Mouse (Mus musculus) midbrain, embryonic 12.5 days (tissue): ENCODE results near the gene Fcmr. TPM values are rescaled to one million over a fixed set of nuclear protein-coding genes. Genes with fewer than 3 reads are reported as not detected.

Experiments
- ATAC-seq: fragments of 200-750 bp; cut with Nextera tagmentation; 2 replicates; pipeline ENCODE4 v1.8.0; 2017; ENCODE audit warnings: low read depth, moderate TSS enrichment, moderate library complexity; ENCODE audit not compliant: low FRiP score
- H3K27ac ChIP-seq: fragments of 300-500 bp; sonication (generic); replicated peaks from 2 replicates; pipeline ENCODE4 v1.5.1; 2016; ENCODE audit warnings: mild to moderate bottlenecking
- H3K27me3 ChIP-seq: fragments of 300-500 bp; sonication (generic); 2 replicates; pipeline ENCODE4 v1.6.1; 2016; ENCODE audit warnings: mild to moderate bottlenecking
- H3K36me3 ChIP-seq: fragments of 300-500 bp; sonication (generic); 2 replicates; pipeline ENCODE4 v1.6.1; 2016
- H3K4me1 ChIP-seq: fragments of 300-500 bp; sonication (generic); 2 replicates; pipeline ENCODE4 v1.6.1; 2016
- H3K4me2 ChIP-seq: fragments of 300-500 bp; sonication (generic); replicated peaks from 2 replicates; pipeline ENCODE4 v1.6.1; 2016; ENCODE audit warnings: mild to moderate bottlenecking, moderate library complexity
- H3K4me3 ChIP-seq: fragments of 300-500 bp; sonication (generic); 2 replicates; pipeline ENCODE4 v1.5.1; 2016; ENCODE audit warnings: mild to moderate bottlenecking
- H3K9ac ChIP-seq: fragments of 300-500 bp; sonication (generic); replicated peaks from 2 replicates; pipeline ENCODE4 v1.6.1; 2016; ENCODE audit warnings: mild to moderate bottlenecking, moderate library complexity
- H3K9me3 ChIP-seq: fragments of 300-500 bp; sonication (generic); 2 replicates; pipeline ENCODE4 v1.6.1; 2016; ENCODE audit warnings: mild to moderate bottlenecking
- WGBS: fragments of 180-500 bp; shearing (Covaris S2); methylation state at CpG from one replicate; pipeline ENCODE4 v1.1.7; 2016; 5-methylcytosine and 5-hydroxymethylcytosine counted together
- polyA plus RNA-seq: library from polyadenylated mRNA; unstranded; fragments of >200 nt; fragmentation: Nextera tagmentation; extraction: Ambion mirVana; gene quantifications from 2 replicates; pipeline ENCODE4 v1.2.1, GENCODE M21; 2016

The Fcmr gene
- polyA plus RNA-seq, 1 experiment from 2014 or later = 0.48 TPM

DNA sequence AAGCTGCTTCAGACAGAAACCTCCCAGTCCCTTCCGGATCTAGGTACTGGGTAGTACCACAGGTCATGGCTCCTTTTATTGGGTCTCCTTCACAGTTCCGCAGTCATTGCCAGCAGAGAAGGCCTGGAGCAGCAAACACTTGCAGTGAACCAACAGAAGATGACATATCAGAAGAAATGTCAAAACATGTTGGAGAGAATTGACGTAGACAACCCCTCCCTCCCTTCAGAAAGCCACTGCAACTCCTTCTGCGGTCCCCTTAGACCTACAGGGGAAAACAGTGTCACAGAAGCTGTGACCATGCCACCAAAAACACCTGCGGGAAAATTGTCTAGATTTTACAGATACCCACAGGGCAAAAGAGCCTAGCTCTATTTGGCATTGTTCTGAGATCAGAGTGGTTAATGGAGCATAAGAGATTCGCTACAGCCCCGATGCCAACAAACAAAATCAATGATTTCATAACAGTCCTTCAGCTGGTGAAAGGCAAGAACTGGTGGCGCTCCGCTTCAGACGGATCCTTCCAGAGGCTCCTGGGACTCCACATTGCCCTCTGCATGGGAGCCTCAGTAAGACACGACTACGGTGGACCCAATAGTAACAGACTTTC, 46.0 kb downstream of the Fcmr start, which contains the start of gene Il20:
Gene Il20, minus strand, starts transcription at position 51 of the 610 bp plus-strand sequence.
- Histone ChIP-seq H3K36me3 (no peaks in the 10 kb centered on the region), H3K27ac (no peak within 1 kb of the TSS), H3K4me2 (no peak within 1 kb of the TSS), H3K9me3 (no peaks in the 10 kb centered on the region), H3K4me3 (no peak within 1 kb of the TSS), H3K27me3 (no peaks in the 10 kb centered on the region), H3K9ac (no peak within 1 kb of the TSS), H3K4me1 (no peaks in the 10 kb centered on the region)
- 85% methylated on average over 12 of the region's 12 CpGs for WGBS
- ATAC-seq = no peak

DNA sequence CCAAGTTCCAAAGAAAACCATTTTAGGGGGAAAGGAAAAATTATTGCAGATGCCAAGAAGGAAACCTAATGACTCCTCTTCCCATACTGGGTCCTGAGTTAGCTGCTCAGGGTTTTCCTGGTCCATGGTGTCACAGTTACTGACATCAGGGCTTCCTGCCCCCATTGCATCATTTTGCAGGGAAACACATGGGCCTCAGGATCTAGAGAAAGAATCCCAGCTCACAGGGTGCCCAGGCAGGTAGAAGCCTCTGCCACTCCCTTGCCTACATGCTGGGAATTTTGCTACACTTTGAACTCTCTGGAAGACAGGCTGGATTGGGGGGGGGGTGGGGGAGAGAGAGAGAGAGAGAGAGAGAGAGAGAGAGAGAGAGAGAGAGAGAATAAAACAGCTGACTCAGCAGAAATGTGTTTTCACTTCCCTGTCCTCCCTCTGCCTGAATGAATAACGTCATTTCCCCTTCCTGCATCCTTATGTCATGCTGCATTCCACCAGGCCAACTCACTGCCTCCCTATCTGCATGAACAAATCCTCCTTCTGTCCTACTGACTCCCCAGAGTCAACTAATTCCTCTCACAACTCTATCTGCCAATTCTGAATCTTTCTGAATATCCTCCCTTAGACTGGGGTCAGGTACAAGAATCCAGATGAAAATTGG, 53.0 kb downstream of the Fcmr start:
- no peaks in the 10 kb centered on the region for H3K4me1 ChIP-seq
- H3K36me3 ChIP-seq = no peaks in the 10 kb centered on the region
- no peak overlapping the region for H3K9ac ChIP-seq
- 18% methylated on average over 1 of the region's 1 CpGs for WGBS
- H3K9me3 ChIP-seq = no peaks in the 10 kb centered on the region
- no peaks in the 10 kb centered on the region for H3K27me3 ChIP-seq
- no peak overlapping the region for H3K27ac ChIP-seq
- no peak overlapping the region for H3K4me3 ChIP-seq
- no peak overlapping the region for H3K4me2 ChIP-seq
- ATAC-seq = no peak

DNA sequence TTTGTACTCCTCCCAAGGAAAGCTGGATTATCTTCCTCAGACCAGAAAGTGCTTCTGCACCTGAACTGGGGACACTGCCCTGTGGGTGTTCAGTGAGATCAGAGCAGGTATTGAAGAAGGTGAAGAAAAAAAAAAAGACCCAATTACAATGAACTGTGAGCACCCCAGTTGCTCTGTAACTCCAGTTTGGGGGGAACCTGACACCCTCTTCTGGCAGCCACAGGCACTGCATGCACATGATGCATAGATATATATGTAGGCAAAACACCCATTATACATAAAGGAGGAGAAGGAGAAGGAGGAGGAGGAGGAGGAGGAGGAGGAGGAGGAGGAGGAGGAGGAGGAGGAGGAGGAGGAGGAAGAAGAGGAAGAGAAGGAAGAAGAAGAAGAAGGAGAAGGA, 61.0 kb downstream of the Fcmr start:
- no peak overlapping the region for H3K9ac ChIP-seq
- no peak overlapping the region for H3K4me3 ChIP-seq
- no peaks in the 10 kb centered on the region for H3K4me1 ChIP-seq
- H3K36me3 ChIP-seq = no peaks in the 10 kb centered on the region
- no peak overlapping the region for H3K4me2 ChIP-seq
- no peaks in the 10 kb centered on the region for H3K9me3 ChIP-seq
- H3K27me3 ChIP-seq = no peaks in the 10 kb centered on the region
- no peak for ATAC-seq
- no peak overlapping the region for H3K27ac ChIP-seq

Other genes with a start within 250 kb of the Fcmr start
- gene Zp3r, start 236.0 kb upstream of the Fcmr start, polyA plus RNA-seq = not detected in 2 replicates
- not detected in 2 replicates for gene C4bp, start 204.0 kb upstream of the Fcmr start, polyA plus RNA-seq
- not detected in 2 replicates for gene Gm29427, start 149.9 kb upstream of the Fcmr start, polyA plus RNA-seq
- gene Yod1, start 148.3 kb upstream of the Fcmr start, polyA plus RNA-seq = 22.2 and 22.4 TPM in 2 replicates
- gene Pfkfb2, start 136.4 kb upstream of the Fcmr start, polyA plus RNA-seq = 15.6 and 16.1 TPM in 2 replicates
- gene AA986860, start 133.7 kb upstream of the Fcmr start, polyA plus RNA-seq = 0.54 and 0.56 TPM in 2 replicates
- gene Fcamr, start 64.8 kb upstream of the Fcmr start, polyA plus RNA-seq = not detected in 2 replicates
- gene Pigr, start 39.0 kb upstream of the Fcmr start, polyA plus RNA-seq = not detected in 2 replicates
- not detected in 2 replicates for gene Il24, start 21.8 kb downstream of the Fcmr start, polyA plus RNA-seq
- gene Il20, start 45.8 kb downstream of the Fcmr start, polyA plus RNA-seq = not detected in 2 replicates
- not detected in 2 replicates for gene Il19, start 74.4 kb downstream of the Fcmr start, polyA plus RNA-seq
- not detected in 2 replicates for gene Il10, start 154.2 kb downstream of the Fcmr start, polyA plus RNA-seq
- 69.5 and 76.4 TPM in 2 replicates for gene Mapkapk2, start 232.2 kb downstream of the Fcmr start, polyA plus RNA-seq